Mouse (Mus musculus) brain, embryonic 14.5 days (tissue): ENCODE data around the gene Cnot3. TPM values are rescaled to one million over a fixed set of nuclear protein-coding genes. Genes with fewer than 3 reads are reported as not detected.

Experiments used
- DNase-seq: peaks from one replicate; pipeline ENCODE4 v3.0.0-alpha.2; 2011; ENCODE audit warnings: low read depth
- CTCF ChIP-seq: fragments of 200-500 bp; IDR thresholded peaks from 2 replicates; pipeline ENCODE4 v1.5.1; 2012; ENCODE audit warnings: inconsistent platforms, mild to moderate bottlenecking, moderate library complexity, borderline replicate concordance; ENCODE audit not compliant: insufficient read depth, insufficient read length; ENCODE audit errors: extremely low read depth
- POLR2A ChIP-seq: fragments of 200-500 bp; IDR thresholded peaks from 2 replicates; pipeline ENCODE4 v1.6.1; 2012; ENCODE audit warnings: mild to moderate bottlenecking, inconsistent platforms, borderline replicate concordance; ENCODE audit not compliant: poor library complexity, insufficient read depth, insufficient read length, severe bottlenecking; ENCODE audit errors: extremely low read depth
- polyA plus RNA-seq: library from polyadenylated mRNA; depleted of rRNA; stranded (reverse); fragments of >200 nt; gene quantifications from 2 replicates; pipeline ENCODE4 v1.2.3, GENCODE M21; 2012

Cnot3 gene
- polyA plus RNA-seq, 1 experiment: 80.1 TPM

DNA sequence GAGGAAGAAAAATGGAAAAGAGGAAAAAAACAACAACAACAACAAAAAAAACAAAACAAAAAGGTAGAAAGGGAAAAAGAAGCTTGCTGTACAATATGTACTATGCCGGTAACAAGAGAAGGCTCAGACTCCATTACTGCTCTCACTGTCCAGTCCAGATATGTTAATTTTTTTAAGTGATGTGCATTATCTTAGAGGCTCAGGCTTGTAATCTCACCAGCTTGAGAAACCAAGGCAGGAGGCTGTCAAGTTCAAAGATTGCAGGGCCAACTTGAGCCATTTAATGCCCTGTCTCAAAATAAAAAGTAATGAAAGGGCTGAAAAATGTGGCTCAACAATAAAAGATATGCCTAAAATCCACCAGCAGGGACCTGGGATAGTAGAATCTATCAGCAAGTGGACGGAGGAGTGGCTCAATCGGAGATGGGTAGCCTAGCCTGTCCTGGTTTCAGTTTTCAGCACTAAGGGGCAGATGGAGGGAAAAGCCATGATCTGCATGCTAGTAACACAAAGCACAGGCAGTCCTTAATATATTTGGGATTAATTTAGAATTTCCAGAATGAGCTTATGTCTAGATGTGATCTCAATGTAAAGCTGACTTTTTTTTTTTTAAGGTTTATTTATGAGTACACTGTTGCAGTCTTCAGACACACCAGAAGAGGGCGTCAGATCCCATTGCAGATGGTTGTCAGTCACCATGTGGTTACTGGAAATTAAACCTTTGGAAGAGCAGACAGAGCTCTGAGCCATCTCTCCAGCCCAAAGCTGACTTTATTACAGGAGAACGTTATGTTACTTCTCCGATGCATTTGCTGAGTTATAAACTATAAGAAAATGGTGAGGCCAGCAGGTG is 28.5 kb upstream of the Cnot3 start:
- no peak for DNase-seq

DNA sequence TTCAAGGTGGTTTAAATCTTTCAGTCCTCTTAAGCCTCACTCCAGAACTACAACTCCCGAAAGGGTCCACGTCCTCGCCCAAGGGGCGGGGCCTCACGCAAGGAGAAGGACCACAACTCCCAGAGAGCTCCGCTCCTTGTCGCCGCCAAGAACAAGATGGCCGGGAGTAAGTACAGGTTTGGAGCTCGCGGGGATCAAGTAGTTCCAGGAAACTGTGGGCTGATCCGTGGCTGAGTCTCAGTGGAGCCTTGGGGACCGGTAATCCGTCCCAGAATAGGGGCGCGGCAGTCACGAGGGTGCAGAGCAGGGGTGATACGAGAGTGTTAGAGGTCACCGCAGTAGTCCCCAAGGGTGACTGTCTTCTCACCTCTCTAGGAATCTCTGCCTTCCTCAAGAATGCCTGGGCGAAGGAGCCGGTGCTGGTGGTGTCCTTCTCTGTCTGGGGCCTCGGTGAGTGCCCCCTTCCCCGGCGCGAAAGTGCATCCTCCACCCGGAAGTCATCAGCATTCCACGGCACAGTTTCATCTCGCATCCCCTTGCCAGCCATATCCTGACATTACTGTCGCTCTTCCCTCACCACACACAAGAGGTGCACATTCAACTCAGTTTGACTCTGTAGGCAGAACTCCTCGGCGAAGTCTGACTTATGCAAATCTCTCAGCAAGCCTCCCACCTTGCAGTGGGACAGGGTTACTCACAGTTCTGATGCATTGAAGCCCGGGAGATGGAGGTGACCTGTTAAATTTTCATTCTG is 27.6 kb upstream of the Cnot3 start, which contains the start of gene Ndufa3:
Ndufa3 (plus strand) TSS at position 132 of the 754 bp plus-strand sequence.
- TF ChIP-seq CTCF: no peak
- peak; percentile 34; the same call in 1 of the 2 replicates for TF ChIP-seq POLR2A
- peak; percentile 98 for DNase-seq

More for the DNA sequence above, 28.5 kb upstream of the Cnot3 start:
- TF ChIP-seq POLR2A (no peak), CTCF (peak; percentile 51; the same call in 1 of the 2 replicates)

DNA sequence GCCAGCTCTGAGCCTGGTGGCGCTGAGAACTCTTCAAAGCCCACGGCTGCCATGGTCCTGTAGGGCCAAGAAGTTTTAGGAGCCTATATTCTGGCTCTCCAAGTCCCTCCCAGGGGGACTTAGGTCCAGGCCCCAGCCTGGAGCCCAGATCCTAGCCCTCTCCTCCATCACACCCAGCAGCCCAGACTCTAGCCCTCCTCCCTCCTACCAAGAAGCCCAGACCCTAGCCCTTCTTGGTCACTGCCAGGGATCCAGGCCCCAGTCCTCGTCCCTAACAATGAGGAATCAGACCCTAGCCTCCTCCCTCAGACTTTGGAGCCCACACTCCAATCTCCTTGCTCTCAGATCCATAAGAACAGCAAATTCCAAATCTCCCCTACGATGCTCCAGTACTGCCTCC is 16.0 kb upstream of the Cnot3 start:
- TF ChIP-seq CTCF (no peak), POLR2A (no peak)
- no peak for DNase-seq

DNA sequence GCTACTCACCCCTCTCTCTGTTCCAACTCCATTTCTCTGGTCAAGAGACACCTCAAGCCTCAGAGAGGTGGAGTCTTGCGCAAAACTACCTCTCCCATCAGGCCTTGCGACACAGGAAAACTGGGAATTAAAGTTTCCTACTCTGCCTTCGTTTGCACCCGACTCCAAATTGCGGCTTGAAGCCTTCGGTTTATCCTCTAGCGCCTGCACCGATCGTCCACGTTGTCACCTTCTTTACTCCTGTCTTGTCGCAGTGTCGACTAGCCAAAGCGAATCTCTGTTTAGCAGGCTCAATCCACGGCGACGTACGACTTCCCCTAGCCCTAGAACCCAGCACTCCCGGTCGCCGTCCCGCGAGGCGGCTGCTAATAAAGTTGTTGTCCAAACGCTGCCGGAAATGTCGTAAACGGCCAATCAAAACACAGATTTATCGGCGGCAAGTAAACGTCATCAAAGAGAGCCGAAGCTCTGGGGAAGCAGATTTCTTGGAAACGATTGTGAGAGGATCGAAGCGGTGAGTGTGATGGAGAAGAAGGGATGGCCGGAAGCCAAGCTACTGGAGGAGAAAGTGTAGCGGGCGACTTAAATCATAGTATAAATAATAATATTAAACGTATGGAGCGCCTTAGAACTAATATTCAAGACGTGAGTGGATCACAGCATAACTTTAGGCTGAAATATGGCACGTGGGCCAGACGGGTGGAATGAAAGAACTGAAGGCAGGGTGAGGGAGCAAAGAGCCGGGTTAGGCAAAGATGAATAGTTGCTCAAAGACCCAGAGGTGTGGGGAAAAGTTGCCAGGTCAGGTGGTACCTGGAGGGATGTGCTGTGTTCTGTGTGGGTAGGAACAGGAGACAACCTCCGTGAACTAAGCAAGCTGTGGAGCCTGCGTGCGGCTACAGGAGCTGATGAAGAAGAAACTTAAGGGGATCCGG is 15.3 kb upstream of the Cnot3 start, which contains the start of the genes Tfpt and Prpf31:
Tfpt (minus strand) TSS at position 387 of the 935 bp plus-strand sequence.
Prpf31 (plus strand) TSS at position 443 of the 935 bp plus-strand sequence.
- TF ChIP-seq CTCF (no peak), POLR2A (peak; percentile 28; the same call in 1 of the 2 replicates)

DNA sequence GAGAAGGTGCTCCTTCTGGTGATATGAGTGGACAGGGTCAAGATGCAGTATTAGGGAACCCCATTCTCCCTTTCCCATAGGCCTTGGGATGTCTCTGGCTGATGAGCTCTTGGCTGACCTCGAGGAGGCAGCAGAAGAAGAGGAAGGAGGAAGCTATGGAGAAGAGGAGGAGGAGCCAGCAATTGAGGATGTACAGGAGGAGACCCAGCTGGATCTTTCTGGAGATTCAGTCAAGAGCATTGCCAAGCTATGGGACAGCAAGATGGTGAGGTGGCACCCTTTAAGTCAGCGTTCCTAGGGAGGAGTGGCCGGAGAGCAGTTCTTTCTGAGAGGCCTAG is 14.6 kb upstream of the Cnot3 start:
- DNase-seq: no peak
- TF ChIP-seq CTCF: no peak
- no peak for TF ChIP-seq POLR2A

More for the DNA sequence above, 15.3 kb upstream of the Cnot3 start, which contains the start of the genes Tfpt and Prpf31:
- DNase-seq: peak; percentile 99

DNA sequence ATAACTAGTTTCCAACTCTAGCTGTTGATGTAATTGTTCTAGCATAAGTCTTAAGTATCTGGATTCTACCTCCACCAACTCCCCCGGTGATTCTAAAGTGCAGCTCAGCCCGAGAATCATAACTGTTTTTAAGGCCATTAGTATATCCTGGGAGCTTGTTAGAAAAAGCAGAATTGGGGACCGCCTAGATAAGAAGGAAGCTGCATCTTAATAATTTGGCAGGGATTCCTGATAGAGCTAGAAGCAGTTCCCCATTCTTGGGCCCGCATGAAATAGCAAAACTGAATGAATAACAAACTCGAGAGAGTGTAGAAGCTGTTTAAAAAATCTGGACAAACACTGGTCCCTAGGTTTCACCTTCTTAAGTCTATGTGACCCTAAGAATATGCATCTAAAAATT is 1.7 kb upstream of the Cnot3 start:
- TF ChIP-seq POLR2A (no peak), CTCF (no peak)
- no peak for DNase-seq

DNA sequence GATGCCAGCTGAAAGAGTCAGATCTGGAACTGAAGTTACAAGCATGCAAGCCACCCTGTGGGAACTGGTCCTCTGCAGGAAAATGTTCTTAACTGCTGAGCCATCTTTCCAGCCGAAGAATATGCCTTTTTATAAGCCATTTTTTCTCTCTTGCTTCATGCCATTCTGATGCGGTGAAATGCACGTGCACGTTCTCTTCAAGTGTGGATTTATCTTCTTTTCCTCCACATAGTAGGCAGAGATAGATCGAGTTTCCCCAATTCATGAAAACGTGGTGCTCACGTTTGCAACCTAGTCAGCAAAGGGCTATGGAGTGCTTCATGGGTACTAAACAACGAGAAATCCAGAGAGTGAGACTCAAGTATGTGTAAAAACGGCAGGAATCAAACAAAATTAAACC is 1.2 kb upstream of the Cnot3 start:
- TF ChIP-seq CTCF (no peak), POLR2A (no peak)
- DNase-seq: no peak

DNA sequence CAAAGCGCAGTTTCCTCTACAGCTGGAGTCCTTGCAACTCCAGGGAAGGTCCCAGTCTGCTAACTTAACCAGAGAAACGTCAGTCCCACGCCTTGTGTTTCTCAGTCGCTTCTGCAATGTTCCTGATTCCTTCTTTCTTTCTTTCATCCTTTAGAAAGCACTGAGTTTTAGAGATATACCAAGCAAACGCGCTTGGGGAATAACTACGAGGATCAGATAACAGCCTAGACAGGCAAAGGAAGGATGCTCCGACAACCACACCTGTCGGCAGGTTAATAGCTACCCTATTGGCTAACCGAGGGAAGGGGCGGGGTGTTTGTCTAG is 758 bp upstream of the Cnot3 start:
- DNase-seq: no peak

DNA sequence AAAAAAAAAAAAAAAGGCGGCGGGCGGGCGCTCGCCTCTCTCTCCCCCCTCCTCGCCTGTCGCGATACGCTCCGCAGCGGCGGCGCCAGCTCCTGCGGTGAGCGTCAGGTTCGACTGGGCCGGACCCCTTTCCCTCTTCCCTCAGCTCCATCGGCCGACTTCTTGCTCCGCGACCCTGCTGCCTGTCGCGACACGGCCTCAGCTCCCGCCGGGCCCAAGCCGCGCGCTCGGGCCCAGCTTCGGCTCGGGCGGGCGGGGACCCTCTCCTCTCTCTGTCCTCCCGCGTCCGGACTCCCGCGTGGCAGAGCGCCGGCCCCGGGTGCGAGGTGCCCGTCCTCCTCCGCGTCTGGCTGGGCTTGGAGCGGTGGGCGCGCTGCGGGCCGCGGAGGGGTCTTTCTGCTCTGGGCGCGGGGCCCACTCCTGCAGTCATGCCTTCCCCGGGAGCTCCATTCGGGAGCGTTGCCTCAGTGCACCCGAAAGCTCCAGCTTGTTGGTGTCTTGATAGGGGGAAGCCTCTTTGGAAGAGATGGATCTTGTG is 489 bp downstream of the Cnot3 start:
- no peak for DNase-seq

More for the DNA sequence above, 758 bp upstream of the Cnot3 start:
- no peak for TF ChIP-seq CTCF
- no peak for TF ChIP-seq POLR2A

DNA sequence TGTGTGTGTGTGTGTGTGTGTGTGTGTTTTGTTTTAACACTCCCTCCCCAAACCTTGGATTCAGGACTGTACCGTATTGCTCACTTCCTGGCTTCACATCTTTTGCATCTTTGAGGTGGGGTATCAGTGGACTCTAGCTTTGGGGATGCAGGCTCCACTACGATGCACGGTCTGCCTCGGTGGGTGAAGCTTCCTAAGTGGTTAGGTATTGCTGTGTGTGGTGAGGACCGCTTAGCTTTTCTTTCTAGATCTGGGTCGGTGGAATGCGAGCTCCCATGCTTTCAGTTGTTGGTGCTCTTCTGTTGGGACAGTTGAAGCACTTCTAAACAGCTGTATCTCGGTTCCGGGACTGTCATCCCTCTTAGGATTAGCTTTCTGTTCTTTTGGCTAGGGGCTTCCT is 1.1 kb downstream of the Cnot3 start:
- TF ChIP-seq POLR2A (no peak), CTCF (no peak)
- no peak for DNase-seq

More for the DNA sequence above, 489 bp downstream of the Cnot3 start:
- TF ChIP-seq CTCF (no peak), POLR2A (no peak)

DNA sequence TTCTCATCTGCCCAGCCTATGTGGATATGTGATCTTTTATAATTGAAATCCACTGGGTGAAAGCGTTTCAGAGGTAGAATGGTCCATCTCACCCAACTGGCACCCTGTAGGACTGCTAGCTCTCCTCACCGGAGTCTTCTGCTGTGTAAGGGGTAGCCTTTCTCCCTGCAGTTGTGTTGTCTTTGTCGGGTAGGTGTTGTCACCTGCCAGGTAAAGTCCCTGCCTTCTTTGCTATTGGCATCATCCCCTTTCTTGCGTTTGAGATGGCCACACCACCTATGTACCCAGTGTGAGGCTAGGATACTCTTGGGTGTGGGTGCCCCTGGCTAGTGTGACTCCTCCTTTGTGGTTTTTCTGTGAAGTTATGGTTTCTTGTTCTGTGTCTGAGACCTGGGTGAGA is 1.6 kb downstream of the Cnot3 start:
- no peak for DNase-seq
- TF ChIP-seq CTCF: no peak
- no peak for TF ChIP-seq POLR2A
